Mouse (Mus musculus): ENCODE data around the gene Polr1a.

Gene Polr1a

DNA sequence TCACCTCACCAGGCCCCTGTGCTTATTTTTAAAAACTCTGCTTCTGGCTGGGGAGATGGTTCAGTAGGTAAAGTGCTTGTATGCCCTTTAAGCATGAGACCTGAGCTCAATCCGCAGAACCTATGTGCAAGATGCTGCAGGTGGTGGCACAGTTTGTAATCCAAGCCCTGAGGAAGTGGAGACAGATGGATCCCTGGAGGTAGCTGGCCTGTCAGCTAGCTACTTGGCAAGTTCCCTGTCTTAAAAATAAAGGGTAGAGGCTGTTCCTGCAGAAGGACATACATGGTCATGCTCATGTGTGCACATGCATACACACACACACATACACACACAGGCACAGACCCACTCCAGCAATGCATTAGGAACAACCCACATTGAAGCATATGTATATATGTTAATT, 88.4 kb downstream of the Polr1a start:
- DNase-seq (ENCODE audit: extremely low spot score, low spot score): no peak

DNA sequence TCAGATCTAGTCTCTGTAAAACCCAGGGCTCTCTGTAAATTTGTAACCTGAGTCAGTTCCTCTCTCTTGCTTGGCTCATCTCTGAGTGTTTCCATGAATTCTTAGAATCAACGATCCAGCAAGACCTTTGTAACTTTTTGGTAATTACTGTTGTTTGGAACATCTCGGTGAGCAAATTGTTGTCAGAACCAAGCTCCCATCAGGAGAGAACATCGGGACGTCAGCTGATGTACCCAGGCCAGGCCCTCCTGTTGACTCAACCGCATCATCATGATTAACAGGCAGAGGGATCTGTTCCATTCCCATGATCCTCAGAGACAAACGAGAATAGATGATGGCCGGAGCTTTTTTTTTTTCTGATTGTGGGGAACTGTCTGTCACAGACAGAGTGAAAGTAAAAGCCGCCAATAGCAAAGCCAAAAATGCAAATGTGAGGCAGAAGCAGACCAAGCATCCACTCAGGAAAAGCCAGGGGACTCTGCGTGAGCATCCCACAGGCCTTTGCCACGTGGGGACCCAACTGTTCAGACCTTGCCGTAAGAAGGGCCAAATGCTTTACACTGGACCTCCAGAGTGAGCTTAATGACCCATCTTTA, 91.2 kb downstream of the Polr1a start:
- no peak for DNase-seq (ENCODE audit: extremely low spot score, low spot score)

DNA sequence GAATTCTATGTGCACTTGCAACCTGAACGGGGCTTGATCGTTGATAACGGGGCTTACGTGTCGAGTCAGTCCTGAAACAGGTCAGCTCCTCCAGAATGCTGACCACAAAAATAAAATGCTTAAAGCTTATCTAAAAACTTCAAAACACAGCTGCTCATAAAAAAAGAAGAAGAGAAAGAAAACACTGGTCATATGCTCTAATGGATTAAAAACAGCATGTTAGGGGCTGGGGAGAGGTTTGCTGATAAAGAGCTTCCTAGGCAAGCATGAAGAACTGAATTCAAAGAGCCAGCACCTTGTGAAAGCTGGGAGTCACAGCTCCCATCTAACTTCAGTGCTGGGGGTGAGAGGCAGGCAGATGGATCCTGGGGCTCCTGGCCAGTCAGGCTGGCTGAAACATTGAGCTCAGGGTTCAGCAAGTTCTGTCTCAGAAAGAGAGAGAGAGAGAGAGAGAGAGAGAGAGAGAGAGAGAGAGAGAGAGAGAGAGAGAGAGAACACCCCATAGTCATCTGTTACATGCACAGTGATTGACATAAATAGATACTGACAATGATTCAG, 92.4 kb downstream of the Polr1a start:
- no peak for DNase-seq (ENCODE audit: extremely low spot score, low spot score)

DNA sequence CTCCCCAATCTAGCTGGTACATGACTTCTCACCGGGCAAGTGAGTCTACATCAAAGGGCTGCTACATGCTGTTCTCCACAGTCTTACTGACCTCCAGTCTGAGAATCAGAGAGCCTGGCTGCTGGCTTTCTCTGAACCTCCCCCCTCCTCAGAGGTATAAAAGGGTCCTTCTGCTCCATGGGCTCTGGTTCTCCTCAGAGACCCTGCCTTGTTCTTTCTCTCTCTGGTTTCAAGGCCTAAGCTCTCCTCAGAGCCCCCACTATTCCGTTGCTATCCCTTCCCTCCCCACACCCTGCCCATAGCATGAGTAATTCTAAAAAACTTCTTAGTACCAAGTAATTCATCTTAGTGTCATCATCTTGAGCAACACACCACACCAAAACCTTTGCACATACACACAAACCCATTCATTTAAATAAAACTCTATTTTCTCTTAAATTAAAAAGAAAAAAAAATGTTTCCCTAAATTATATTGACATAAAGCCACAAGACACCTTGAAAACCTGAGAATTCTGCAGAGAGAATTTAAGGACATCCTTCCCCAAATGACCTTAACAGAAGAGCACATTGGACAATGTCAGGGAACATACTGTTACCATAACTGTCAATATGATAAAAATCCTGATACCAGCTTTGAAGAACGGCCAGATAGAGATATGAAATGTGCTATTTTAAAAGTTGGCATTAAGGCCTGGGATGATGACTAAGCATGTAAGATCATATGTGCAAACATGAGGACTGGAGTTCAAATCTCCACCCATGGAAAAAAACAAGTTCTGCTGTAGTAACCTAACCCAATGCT, 98.8 kb downstream of the Polr1a start:
- no peak for DNase-seq (ENCODE audit: extremely low spot score, low spot score)

DNA sequence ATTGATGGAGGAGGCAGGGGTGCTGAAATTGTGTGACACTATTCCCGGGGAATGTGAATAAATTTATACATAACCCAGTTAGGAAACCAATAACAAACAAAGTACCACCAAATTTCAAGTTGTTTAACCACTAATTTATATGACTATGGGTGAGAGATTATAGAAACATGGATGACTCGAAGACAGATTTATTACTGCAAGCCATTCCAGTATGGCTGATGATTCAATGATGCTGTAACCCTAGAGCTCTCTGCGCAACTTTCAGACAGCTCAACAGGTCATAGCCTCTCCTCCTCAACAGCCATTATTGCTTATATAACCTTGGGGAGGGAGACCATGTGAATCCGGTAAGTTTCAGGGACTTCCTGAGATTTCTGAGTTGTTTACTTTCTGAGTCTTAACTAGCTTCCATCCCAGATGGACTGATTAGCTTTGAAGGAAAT, 99.4 kb downstream of the Polr1a start:
- DNase-seq (ENCODE audit: extremely low spot score, low spot score): no peak

DNA sequence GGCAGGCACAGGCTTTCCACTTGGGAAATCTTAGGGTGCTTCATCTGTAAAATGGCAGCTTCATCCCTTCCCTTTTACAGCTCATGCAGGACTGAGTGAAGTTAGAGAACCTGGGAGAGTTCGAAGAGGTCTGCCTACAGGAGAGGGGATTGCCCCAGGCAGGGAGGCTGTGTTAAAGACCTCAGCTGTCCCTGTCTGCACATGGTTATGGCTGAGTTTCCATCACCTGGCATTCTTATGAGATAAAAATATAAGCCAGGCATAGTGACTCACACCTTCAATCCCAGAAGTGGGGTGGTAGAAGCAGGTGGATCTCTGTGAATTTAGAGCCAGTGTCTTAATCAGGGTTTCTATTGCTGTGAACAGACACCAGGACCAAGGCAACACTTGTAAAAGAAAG, 100.6 kb downstream of the Polr1a start:
- DNase-seq (ENCODE audit: extremely low spot score, low spot score): no peak

DNA sequence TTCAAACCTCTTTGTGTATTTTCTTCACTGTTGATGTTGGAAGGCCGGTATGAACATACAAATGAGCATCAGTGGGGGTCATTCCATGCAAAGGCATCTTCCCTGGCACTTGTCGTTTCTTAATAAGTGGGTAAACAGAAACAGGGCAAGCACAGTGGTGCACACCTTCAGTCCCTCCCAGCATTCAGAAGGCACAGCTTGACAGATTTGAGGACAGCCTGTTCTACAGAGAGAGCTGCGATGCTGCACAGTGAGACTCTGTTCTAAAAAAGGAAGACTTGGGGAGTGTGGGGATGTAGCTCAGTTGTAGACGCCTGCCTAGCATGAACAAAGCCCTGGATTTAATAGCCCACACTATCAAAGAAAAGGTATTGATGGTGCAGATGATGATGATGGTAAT, 105.2 kb downstream of the Polr1a start:
- no peak for DNase-seq (ENCODE audit: extremely low spot score, low spot score)

DNA sequence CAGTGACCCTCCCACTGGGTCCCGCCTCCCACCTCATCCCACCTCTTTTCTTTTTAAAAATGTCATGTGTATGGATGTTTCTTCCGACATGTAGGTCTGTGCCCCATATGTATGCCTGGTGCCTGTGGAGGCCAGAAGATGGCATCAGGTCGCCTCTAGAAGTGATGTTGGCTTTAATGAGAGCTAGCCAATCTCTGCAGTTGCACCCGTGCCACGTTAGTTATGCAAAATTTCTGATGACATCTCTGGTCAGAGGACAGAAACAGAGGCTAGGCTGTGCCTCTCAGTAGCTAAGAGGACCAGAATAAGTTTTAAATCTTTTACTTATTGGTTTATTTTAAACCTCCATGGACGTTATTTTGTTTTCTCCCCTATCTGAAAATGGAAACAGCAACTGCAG, 109.2 kb downstream of the Polr1a start:
- DNase-seq (ENCODE audit: extremely low spot score, low spot score): no peak

DNA sequence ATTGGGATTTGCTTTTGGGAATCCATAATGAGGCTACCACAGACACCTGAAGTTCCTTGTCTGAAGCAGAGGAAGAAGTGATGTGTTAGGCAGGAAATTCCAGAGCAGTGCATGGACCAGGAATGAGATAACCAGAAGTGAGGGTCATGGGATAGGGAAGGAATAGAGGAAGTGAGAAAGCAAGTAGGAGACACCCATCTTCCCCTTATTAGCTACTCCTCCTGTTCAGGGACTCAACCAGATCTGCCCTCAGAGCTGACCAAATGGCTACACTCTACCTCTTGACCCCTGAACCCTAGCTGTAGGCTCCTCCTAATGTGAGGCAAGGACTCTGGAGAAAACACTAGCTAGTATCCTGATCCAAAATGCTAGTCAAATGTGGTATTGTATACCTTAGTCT, 116.6 kb downstream of the Polr1a start:
- no peak for DNase-seq (ENCODE audit: extremely low spot score, low spot score)

DNA sequence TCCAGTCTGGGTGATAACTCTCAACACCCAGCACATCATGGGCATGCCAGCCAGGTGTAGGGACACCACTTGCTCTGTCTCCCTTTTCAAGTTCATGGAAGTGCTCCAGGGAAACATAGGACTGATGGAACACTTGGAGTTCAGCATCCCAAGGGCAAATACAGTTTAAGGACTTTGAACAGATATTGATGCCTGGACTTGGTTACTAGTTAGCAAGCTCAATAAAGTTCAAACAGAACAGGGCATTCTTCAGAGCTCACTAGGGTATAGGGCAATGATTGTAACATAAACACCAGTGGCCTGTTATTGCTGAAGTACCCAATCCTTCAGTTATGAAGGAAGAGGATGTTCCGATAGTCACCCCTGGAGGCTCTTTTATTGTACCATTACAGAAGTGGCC, 119.2 kb downstream of the Polr1a start:
- no peak for DNase-seq (ENCODE audit: extremely low spot score, low spot score)

DNA sequence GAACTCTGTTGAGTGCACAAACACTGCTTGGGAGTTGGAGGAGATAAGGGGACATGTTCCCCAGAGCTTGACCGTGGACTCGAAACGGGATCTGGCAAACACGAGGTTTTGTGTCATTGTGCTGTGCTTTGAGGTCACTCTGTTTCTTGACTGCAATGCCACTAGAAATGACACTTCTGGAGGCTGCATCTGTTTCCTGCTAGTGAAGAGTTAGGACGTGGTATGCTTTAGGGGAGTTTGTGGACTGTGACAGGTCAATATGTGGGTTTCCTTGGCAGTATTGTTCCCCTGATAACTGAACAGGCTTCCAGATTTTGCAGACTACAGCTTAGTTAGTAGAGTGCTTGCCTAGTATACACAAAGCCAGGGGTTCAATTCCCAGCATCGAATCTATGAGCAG, 120.8 kb downstream of the Polr1a start:
- DNase-seq (ENCODE audit: extremely low spot score, low spot score): no peak
